In the genomic region with DNA sequence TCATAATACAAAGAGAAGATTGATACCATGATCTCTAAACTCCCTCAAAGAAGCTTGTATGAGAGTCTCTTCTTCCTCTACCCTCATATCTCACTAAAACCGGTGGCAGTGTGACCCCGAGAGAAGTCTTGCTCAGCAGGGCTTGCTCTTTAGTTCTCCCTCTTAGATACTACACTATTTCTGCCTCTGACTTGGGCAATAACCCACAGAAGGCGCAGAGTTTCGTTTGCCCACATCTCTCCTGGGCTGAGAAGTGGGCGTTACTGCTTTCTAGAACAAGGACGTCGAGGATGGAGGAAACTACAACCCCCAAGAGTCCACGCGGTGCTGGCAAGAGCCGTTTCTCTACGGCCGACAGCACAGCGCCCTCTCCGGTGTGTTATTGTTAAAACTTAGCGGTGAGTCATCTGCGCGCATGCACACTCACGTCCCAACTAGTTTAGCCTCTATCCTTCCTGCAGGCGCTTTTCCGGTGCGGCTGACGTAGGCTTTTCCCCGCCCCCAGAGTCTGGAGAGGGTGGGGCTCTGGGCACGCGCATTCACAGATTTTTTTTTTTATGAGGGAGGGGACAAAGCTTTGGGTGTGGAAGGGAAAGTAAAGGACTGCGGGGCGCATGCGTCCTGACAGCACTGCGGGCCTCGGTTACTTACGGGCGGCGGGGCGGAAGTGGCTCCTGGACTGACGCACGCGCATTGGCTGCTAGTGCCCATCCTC, we compare ENCODE assay signal across 7 mouse cellular contexts. TPM values are rescaled to one million over a fixed set of nuclear protein-coding genes. Genes with fewer than 3 reads are reported as not detected.
DNase-seq lines count a peak whose midpoint lies in the region; ATAC-seq lines count a peak whose summit lies in the region.

No protein-coding gene starts in this region.

- WGBS in embryonic facial prominence, embryonic 12.5 days: under 1% methylated on average over 37 of the region's 37 CpGs
- WGBS in limb, embryonic 11.5 days: under 1% methylated on average over 37 of the region's 37 CpGs
- under 1% methylated on average over 37 of the region's 37 CpGs for WGBS in midbrain, embryonic 14.5 days

- H3K9ac ChIP-seq in embryonic facial prominence, embryonic 12.5 days: no peak overlapping the region
- peak overlapping the region; percentile 48; the same call in 1 of the 2 replicates for H3K9ac ChIP-seq in limb, embryonic 11.5 days (ENCODE audit: low read length)
- H3K9ac ChIP-seq in midbrain, embryonic 14.5 days (replicated peaks; ENCODE audit: low read length): no peak overlapping the region; the same call in 1 of the 2 replicates

- peaks cover 15% of the 10 kb centered on the region for H3K4me1 ChIP-seq in embryonic facial prominence, embryonic 12.5 days
- H3K4me1 ChIP-seq in limb, embryonic 11.5 days (ENCODE audit: control insufficient read depth, insufficient read depth, low read length): 0 out of 2 replicates have a peak, but pooled peaks cover 2% of the 10 kb centered on the region
- H3K4me1 ChIP-seq in midbrain, embryonic 14.5 days (ENCODE audit: control insufficient read depth, insufficient read depth, low read length): peaks cover 18% of the 10 kb centered on the region

- H3K36me3 ChIP-seq in embryonic facial prominence, embryonic 12.5 days: no peaks in the 10 kb centered on the region
- H3K36me3 ChIP-seq in limb, embryonic 11.5 days (ENCODE audit: control insufficient read depth, insufficient read depth, low read length): no peaks in the 10 kb centered on the region
- H3K36me3 ChIP-seq in midbrain, embryonic 14.5 days (ENCODE audit: control insufficient read depth, insufficient read depth, low read length): no peaks in the 10 kb centered on the region

- no peaks in the 10 kb centered on the region for H3K9me3 ChIP-seq in embryonic facial prominence, embryonic 12.5 days
- H3K9me3 ChIP-seq in limb, embryonic 11.5 days (ENCODE audit: control insufficient read depth, low read length): no peaks in the 10 kb centered on the region
- no peaks in the 10 kb centered on the region for H3K9me3 ChIP-seq in midbrain, embryonic 14.5 days (ENCODE audit: control insufficient read depth, low read length)

- H3K27me3 ChIP-seq in embryonic facial prominence, embryonic 12.5 days: no peaks in the 10 kb centered on the region
- no peaks in the 10 kb centered on the region for H3K27me3 ChIP-seq in limb, embryonic 11.5 days (ENCODE audit: control insufficient read depth, insufficient read depth, low read length)
- H3K27me3 ChIP-seq in midbrain, embryonic 14.5 days (ENCODE audit: control insufficient read depth, insufficient read depth, low read length): no peaks in the 10 kb centered on the region

- peak overlapping the region; percentile 60 for H3K4me2 ChIP-seq in embryonic facial prominence, embryonic 12.5 days (replicated peaks)
- peak overlapping the region; percentile 53 for H3K4me2 ChIP-seq in limb, embryonic 11.5 days (ENCODE audit: low read depth, severe bottlenecking)
- peak overlapping the region; percentile 66 for H3K4me2 ChIP-seq in midbrain, embryonic 14.5 days (ENCODE audit: low read length)

- ATAC-seq in embryonic facial prominence, embryonic 12.5 days (ENCODE audit: insufficient number of reproducible peaks, insufficient read depth, low FRiP score, low TSS enrichment): peak; percentile 97
- peak; percentile 95 for ATAC-seq in limb, embryonic 11.5 days (ENCODE audit: insufficient number of reproducible peaks, low FRiP score, low TSS enrichment, low read depth)
- peak; percentile 96 for ATAC-seq in midbrain, embryonic 14.5 days (ENCODE audit: low FRiP score, low TSS enrichment)

- H3K4me3 ChIP-seq in embryonic facial prominence, embryonic 12.5 days: peak overlapping the region; percentile 79
- H3K4me3 ChIP-seq in limb, embryonic 11.5 days (ENCODE audit: low read depth, low read length): peak overlapping the region; percentile 86
- H3K4me3 ChIP-seq in midbrain, embryonic 14.5 days (replicated peaks; ENCODE audit: low read depth, low read length): peak overlapping the region; percentile 77

- peak overlapping the region; percentile 68; the same call in 1 of the 2 replicates for H3K27ac ChIP-seq in embryonic facial prominence, embryonic 12.5 days
- no peak overlapping the region for H3K27ac ChIP-seq in limb, embryonic 11.5 days (replicated peaks; ENCODE audit: low read depth, low read length)
- H3K27ac ChIP-seq in midbrain, embryonic 14.5 days (replicated peaks; ENCODE audit: low read depth, low read length): peak overlapping the region; percentile 83

- DNase-seq in adrenal gland, postnatal 25 days: peak; percentile 94
- peak; percentile 100 for DNase-seq in heart, adult 11 months
- DNase-seq in kidney, adult 18-20 months: peak; percentile 97
- DNase-seq in limb, embryonic 11.5 days (ENCODE audit: low spot score): peak; percentile 99
- DNase-seq in midbrain, embryonic 14.5 days: peak; percentile 99
- peak; percentile 92 to 97 for DNase-seq in spleen, adult 18-20 months

RNA-seq across cellular contexts. Expression of a gene that starts 0.4 kb away (rescaled TPM):
- 43.2 and 46.3 TPM in 2 replicates for total RNA-seq in adrenal gland, postnatal 25 days (2021)
- 11.1 and 11.7 TPM in 2 replicates for polyA plus RNA-seq in embryonic facial prominence, embryonic 12.5 days (2016; fragmentation: Nextera tagmentation; extraction: Ambion mirVana)
- polyA plus RNA-seq in limb, embryonic 11.5 days (2014; fragmentation: Nextera tagmentation; extraction: Ambion mirVana): 12.0 and 13.7 TPM in 2 replicates
- polyA plus RNA-seq in midbrain, embryonic 14.5 days (2014; fragmentation: Nextera tagmentation; extraction: Ambion mirVana): 9.1 and 13.0 TPM in 2 replicates
